9 mouse cellular contexts compared by ENCODE assay signal in the genomic region with DNA sequence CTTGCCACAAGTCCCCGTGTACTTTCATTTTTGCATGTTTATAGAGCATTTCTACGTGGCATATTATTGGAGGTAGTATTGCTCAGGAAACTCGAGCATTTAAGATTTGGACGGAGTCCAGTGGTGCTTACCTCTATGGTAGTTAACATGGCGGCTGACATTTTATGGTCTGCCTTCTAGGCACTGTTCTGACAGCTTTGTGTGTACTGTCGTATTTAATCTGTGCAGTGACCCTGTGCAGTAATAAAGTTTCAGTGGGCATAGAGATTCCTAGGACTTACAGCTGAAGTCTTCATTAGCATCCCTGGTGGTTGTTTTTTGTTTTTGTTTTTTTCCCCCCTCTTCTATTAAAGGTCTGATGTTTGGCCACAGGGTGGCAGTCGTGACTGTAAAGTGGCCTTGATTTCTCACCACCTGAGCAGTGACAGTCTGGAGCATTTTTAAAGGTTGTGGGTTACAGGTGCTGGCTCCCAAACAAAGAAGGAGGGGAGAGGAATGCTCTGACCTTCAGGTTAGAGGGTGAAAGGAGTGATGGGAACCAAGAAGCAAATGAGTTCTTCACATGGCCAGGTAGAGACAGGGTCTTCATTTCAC.
A peak's percentile ranks its signal among the peaks of the same experiment; 100 is the strongest.
DNase-seq lines count a peak whose midpoint lies in the region; ATAC-seq and TF ChIP-seq lines count a peak whose summit lies in the region.
"Had no signal": no experiment of that assay in that cellular context is flagged by ENCODE, and none has a peak within 500 bp of the region (broad histone marks: within the 10 kb centered on the region; RNA-seq: fewer than 3 reads in every experiment).

No protein-coding gene starts in this region.

- H3K9me3 ChIP-seq in kidney, embryonic 16.5 days (ENCODE audit: low read length): no peaks in the 10 kb centered on the region

- H3K9ac ChIP-seq in kidney, embryonic 16.5 days (replicated peaks; ENCODE audit: low read length): no peak overlapping the region

- H3K36me3 ChIP-seq in kidney, adult 2 months (ENCODE audit: control insufficient read depth, insufficient read depth, low read length): no peaks in the 10 kb centered on the region
- H3K36me3 ChIP-seq in kidney, embryonic 16.5 days (ENCODE audit: insufficient read depth, low read length): no peaks in the 10 kb centered on the region
- no peaks in the 10 kb centered on the region for H3K36me3 ChIP-seq in splenic B cell, adult 2 months (ENCODE audit: control insufficient read depth, insufficient read depth, low read length, poor library complexity, severe bottlenecking)

- no peak overlapping the region for H3K4me2 ChIP-seq in kidney, embryonic 16.5 days (replicated peaks; ENCODE audit: low read depth, low read length)

- no peak for TF ChIP-seq POLR2A in kidney, adult 2 months (IDR thresholded peaks at IDR 0.05; ENCODE audit: low read depth, low read length)

- H3K4me3 ChIP-seq in kidney, adult 2 months (ENCODE audit: insufficient read depth, low read depth, low read length): no peak overlapping the region
- no peak overlapping the region for H3K4me3 ChIP-seq in kidney, embryonic 16.5 days (ENCODE audit: low read length)

- DNase-seq in kidney, adult 2 months: peak; percentile 66
- DNase-seq in ES-CJ7 (ENCODE audit: low read depth, low spot score): peak; percentile 52
- peak; percentile 70 to 78 for DNase-seq in cerebellum, adult 18-20 months
- peak; percentile 75 for DNase-seq in forelimb bud, embryonic 11.5 days (ENCODE audit: low read depth, low spot score)
- peak; percentile 80 to 83 for DNase-seq in kidney, postnatal 4 days
- DNase-seq in mesoderm, embryonic 11.5 days (ENCODE audit: low read depth, low spot score): peak; percentile 72
- peak; percentile 73 for DNase-seq in splenic B cell, adult 2 months (ENCODE audit: low read depth, low spot score)

- H3K27ac ChIP-seq in kidney, adult 2 months (ENCODE audit: insufficient read depth, low read depth, low read length): no peak overlapping the region
- no peak overlapping the region for H3K27ac ChIP-seq in kidney, embryonic 16.5 days (ENCODE audit: low read length)
- H3K27ac ChIP-seq: macrophage had no signal

- ATAC-seq in kidney, embryonic 16.5 days (ENCODE audit: low FRiP score, low TSS enrichment): no peak

- WGBS in kidney, adult 2 months: 21% methylated on average over 7 of the region's 7 CpGs
- WGBS in kidney, embryonic 16.5 days: 29% methylated on average over 7 of the region's 7 CpGs

- no peaks in the 10 kb centered on the region for H3K27me3 ChIP-seq in kidney, adult 2 months (replicated peaks; ENCODE audit: control insufficient read depth, insufficient read depth, low read length)
- H3K27me3 ChIP-seq in kidney, embryonic 16.5 days (ENCODE audit: insufficient read depth, low read length): no peaks in the 10 kb centered on the region
- H3K27me3 ChIP-seq in splenic B cell, adult 2 months (ENCODE audit: control insufficient read depth, insufficient read depth, low read length, poor library complexity, severe bottlenecking): no peaks in the 10 kb centered on the region

- peak; percentile 77 for TF ChIP-seq CTCF in kidney, adult 2 months (conservative IDR thresholded peaks at IDR 0.05; ENCODE audit: insufficient read depth, insufficient read length, low read depth, low read length)

- H3K4me1 ChIP-seq in kidney, adult 2 months (ENCODE audit: control insufficient read depth, insufficient read depth, low read length): 0 out of 2 replicates have a peak, but pooled peaks cover 4% of the 10 kb centered on the region
- peaks cover 11% of the 10 kb centered on the region; the same call in 1 of the 2 replicates for H3K4me1 ChIP-seq in kidney, embryonic 16.5 days (ENCODE audit: insufficient read depth, low read length)
